Mouse (Mus musculus) E14TG2a.4 (cell line): ENCODE data around the gene Olfr469.
"Not testable (repeated sequence)": the region's sequence is repeated elsewhere in the genome, so short reads cannot be mapped to it uniquely, and the experiment has no call there.

Experiments used
- H3K27me3 ChIP-seq: 2 replicates; pipeline ENCODE4 v1.6.1; 2014; ENCODE audit warnings: low read length, control low read depth; ENCODE audit not compliant: insufficient read depth
- H3K36me3 ChIP-seq: 2 replicates; pipeline ENCODE4 v1.6.1; 2014; ENCODE audit warnings: low read length, control low read depth; ENCODE audit not compliant: insufficient read depth
- H3K4me1 ChIP-seq: replicated peaks from 2 replicates; pipeline ENCODE4 v1.6.1; 2014; ENCODE audit warnings: low read depth, low read length, control low read depth
- H3K4me3 ChIP-seq: replicated peaks from 2 replicates; pipeline ENCODE4 v1.5.1; 2014; ENCODE audit warnings: mild to moderate bottlenecking, low read length
- H3K9me3 ChIP-seq: 2 replicates; pipeline ENCODE4 v1.6.1; 2014; ENCODE audit warnings: low read length, control low read depth
- CTCF ChIP-seq: conservative IDR thresholded peaks from 2 replicates; pipeline ENCODE4 v1.5.1; 2014; ENCODE audit warnings: low read length
- NANOG ChIP-seq: IDR thresholded peaks from 2 replicates; pipeline ENCODE4 v1.6.1; 2014; ENCODE audit warnings: borderline replicate concordance, low read length, mixed read lengths
- POU5F1 ChIP-seq: IDR thresholded peaks from 2 replicates; pipeline ENCODE4 v1.6.1; 2014; ENCODE audit warnings: low read length, borderline replicate concordance

The Olfr469 gene

GRCm38 (mm10) chr7:107825441-107825840 is at the start of gene Olfr469:
Olfr469 (minus strand) TSS chr7:107825541.
- not testable (repeated sequence) for H3K4me1 ChIP-seq, H3K36me3 ChIP-seq, H3K4me3 ChIP-seq, H3K27me3 ChIP-seq
- H3K9me3 ChIP-seq = peaks cover 12% of the 10 kb centered on the region

- H3K4me3 ChIP-seq, H3K36me3 ChIP-seq, H3K4me1 ChIP-seq: not testable (repeated sequence)
Measured at GRCm38 (mm10) chr7:107847390-107847789, 22.0 kb upstream of the Olfr469 start, which contains the start of gene Olfr470. Olfr470 (minus strand) TSS chr7:107847490.

GRCm38 (mm10) chr7:107841719-107842118 is 16.4 kb upstream of the Olfr469 start:
- TF ChIP-seq CTCF = peak; percentile 59
- no peak for TF ChIP-seq NANOG
- TF ChIP-seq POU5F1 = no peak
- no peaks in the 10 kb centered on the region for H3K9me3 ChIP-seq

More at GRCm38 (mm10) chr7:107847390-107847789, 22.0 kb upstream of the Olfr469 start, which contains the start of gene Olfr470:
- H3K9me3 ChIP-seq, H3K27me3 ChIP-seq: not testable (repeated sequence)

GRCm38 (mm10) chr7:107823867-107824266 is 1.5 kb downstream of the Olfr469 start:
- not testable (repeated sequence) for H3K27me3 ChIP-seq, H3K4me3 ChIP-seq, H3K36me3 ChIP-seq, H3K4me1 ChIP-seq, H3K9me3 ChIP-seq

More at GRCm38 (mm10) chr7:107841719-107842118, 16.4 kb upstream of the Olfr469 start:
- H3K27me3 ChIP-seq = no peaks in the 10 kb centered on the region
- no peaks in the 10 kb centered on the region for H3K36me3 ChIP-seq
- no peak overlapping the region for H3K4me3 ChIP-seq
- H3K4me1 ChIP-seq = no peaks in the 10 kb centered on the region

GRCm38 (mm10) chr7:107819442-107819841 is 5.9 kb downstream of the Olfr469 start:
- Histone ChIP-seq H3K27me3 (no peaks in the 10 kb centered on the region), H3K4me3 (no peak overlapping the region), H3K9me3 (no peaks in the 10 kb centered on the region), H3K36me3 (no peaks in the 10 kb centered on the region), H3K4me1 (no peaks in the 10 kb centered on the region)
- TF ChIP-seq POU5F1 (no peak), NANOG (no peak), CTCF (peak; percentile 63)

- TF ChIP-seq NANOG (no peak), POU5F1 (no peak), CTCF (no peak)
- no peaks in the 10 kb centered on the region for H3K4me1 ChIP-seq
Measured at GRCm38 (mm10) chr7:107811963-107812362, 13.4 kb downstream of the Olfr469 start, which contains the start of gene Olfr467. Olfr467 (plus strand) TSS chr7:107812263.

DNA sequence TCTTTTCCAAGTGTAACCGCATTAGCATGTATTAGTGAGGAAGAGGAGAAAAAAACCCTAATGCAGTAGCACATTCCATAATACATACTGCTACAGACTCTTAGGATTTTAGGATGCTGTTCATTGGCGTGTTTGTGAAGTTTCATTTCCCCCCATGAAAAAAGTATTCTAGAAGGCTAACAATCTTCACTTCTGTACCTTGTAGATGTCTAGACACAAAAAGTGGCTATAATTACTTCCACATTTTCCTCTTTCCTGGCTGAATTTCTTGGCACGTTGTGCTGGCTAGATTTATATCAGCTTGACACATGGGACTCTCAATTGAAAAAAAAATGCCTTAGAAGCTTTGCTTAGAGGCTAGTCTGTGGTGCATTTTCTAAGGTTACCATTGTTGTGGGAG is 23.2 kb downstream of the Olfr469 start:
- no peaks in the 10 kb centered on the region for H3K36me3 ChIP-seq
- TF ChIP-seq POU5F1 (no peak), CTCF (no peak), NANOG (no peak)
- H3K4me3 ChIP-seq = no peak overlapping the region
- no peaks in the 10 kb centered on the region; the same call in 1 of the 2 replicates for H3K27me3 ChIP-seq
- H3K9me3 ChIP-seq = no peaks in the 10 kb centered on the region
- no peaks in the 10 kb centered on the region for H3K4me1 ChIP-seq

More at GRCm38 (mm10) chr7:107811963-107812362, 13.4 kb downstream of the Olfr469 start, which contains the start of gene Olfr467:
- no peaks in the 10 kb centered on the region for H3K36me3 ChIP-seq
- H3K27me3 ChIP-seq = no peaks in the 10 kb centered on the region
- no peak within 1 kb of the TSS for H3K4me3 ChIP-seq
- no peaks in the 10 kb centered on the region for H3K9me3 ChIP-seq

DNA sequence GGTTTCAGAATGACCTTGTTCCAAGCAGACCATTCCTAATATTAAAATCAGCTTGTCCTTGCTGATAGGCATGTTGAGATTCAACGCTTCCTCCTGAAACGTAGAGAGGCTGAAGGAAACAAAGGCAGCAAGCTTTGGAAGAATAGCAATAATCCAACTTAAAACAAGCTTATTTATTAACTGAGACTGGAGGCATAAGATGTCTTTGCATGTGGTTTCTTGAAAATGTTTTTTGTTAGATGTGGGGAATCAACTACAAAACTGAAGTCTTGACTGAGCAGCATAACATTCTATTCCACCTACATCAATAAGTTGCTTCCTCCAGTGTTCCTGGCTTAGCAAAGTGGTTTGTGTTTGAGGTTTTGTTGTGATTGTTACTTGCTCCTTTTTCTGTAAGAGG is 24.2 kb downstream of the Olfr469 start, which contains the start of gene Ovch2:
TSS of gene Ovch2 (minus strand) at position 101 of the 400 bp plus-strand sequence.
- Histone ChIP-seq H3K4me3 (no peak within 1 kb of the TSS), H3K9me3 (no peaks in the 10 kb centered on the region), H3K36me3 (no peaks in the 10 kb centered on the region), H3K27me3 (no peaks in the 10 kb centered on the region; the same call in 1 of the 2 replicates), H3K4me1 (no peaks in the 10 kb centered on the region)
- TF ChIP-seq NANOG (no peak), POU5F1 (no peak), CTCF (no peak)

DNA sequence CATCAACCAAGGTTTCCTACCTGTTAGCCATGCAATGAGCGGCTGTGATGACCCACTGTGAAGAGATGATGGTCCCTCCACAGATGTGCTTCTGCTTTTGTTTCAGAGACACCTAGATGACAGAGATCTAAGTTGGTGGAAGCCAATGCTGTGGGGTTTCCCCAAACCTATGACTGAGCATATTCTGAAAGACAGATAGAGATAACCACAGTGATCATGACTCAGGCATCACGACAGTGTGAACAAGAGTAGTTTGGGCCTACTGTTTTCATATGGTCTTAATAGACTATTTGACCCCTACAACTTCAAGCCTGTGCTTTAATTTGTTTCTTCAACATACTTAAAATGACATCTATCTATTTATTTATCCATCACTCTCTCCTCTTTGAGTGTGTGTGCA is 28.8 kb downstream of the Olfr469 start:
- H3K36me3 ChIP-seq = no peaks in the 10 kb centered on the region
- no peak overlapping the region for H3K4me3 ChIP-seq
- H3K4me1 ChIP-seq = no peaks in the 10 kb centered on the region
- H3K27me3 ChIP-seq = peaks cover 7% of the 10 kb centered on the region; the same call in 1 of the 2 replicates
- no peak for TF ChIP-seq NANOG
- no peak for TF ChIP-seq POU5F1
- no peak for TF ChIP-seq CTCF
- H3K9me3 ChIP-seq = no peaks in the 10 kb centered on the region
